Mouse (Mus musculus): ENCODE data around the gene Pacrg. TPM values are rescaled to one million over a fixed set of nuclear protein-coding genes. Genes with fewer than 3 reads are reported as not detected.

Pacrg gene
- total and polyA plus RNA-seq, 2 experiments from 2014 or later: 9.5 to 26.1 TPM

DNA sequence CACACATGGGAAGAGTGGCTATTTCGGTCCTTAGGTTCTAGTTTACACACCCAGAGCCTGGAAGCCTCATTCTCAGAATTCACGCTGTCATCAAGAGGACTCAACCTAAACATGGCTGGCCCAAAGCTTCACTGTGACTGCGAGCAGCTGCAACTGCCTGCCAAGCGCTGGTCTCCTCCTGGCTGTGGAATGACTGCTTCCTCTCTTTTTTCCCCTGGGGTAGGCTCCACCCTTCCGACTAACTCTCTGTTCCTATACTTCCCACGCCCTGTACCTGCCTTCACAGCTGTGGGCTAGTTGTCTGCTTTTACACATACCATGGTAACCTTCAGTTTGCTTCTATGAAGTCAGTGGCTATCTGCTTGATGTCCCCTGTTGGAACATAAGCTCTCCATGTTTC, 453.6 kb downstream of the Pacrg start:
- no peak for DNase-seq (ENCODE audit: low spot score)
- no peak for TF ChIP-seq CTCF (IDR thresholded peaks at IDR 0.05; ENCODE audit: low read depth)
- Histone ChIP-seq H3K27ac (no peak overlapping the region), H3K4me1 (ENCODE audit: insufficient read depth, low read length) (no peaks in the 10 kb centered on the region), H3K36me3 (ENCODE audit: insufficient read depth, low read length) (no peaks in the 10 kb centered on the region), H3K9ac (replicated peaks; ENCODE audit: low read length) (no peak overlapping the region), H3K9me3 (ENCODE audit: low read length) (no peaks in the 10 kb centered on the region), H3K4me2 (ENCODE audit: low read depth, low read length) (no peak overlapping the region), H3K4me3 (ENCODE audit: low read length) (no peak overlapping the region), H3K27me3 (ENCODE audit: insufficient read depth, low read length) (no peaks in the 10 kb centered on the region)
- ATAC-seq: no peak
- 82% methylated on average over 6 of the region's 6 CpGs for WGBS

DNA sequence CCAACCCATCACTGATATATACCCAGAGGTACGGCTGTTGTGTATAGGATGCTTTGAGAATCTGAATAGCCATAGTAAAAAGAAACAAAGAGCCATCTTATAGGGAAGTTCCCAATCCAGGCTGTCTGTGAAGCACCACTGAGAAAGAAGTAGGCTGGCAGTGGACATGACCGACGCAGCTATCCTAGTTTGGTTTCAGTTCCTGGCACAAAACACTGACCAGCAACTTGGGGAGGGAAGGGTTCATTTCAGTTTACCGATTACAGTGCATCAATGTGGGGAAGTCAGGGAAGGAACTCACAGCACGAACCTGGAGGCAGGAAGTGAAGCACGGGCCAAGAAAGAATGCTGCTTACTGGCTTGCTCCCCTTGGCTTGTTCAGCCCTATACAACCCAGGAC, 456.7 kb downstream of the Pacrg start:
- no peak for DNase-seq (ENCODE audit: low spot score)

DNA sequence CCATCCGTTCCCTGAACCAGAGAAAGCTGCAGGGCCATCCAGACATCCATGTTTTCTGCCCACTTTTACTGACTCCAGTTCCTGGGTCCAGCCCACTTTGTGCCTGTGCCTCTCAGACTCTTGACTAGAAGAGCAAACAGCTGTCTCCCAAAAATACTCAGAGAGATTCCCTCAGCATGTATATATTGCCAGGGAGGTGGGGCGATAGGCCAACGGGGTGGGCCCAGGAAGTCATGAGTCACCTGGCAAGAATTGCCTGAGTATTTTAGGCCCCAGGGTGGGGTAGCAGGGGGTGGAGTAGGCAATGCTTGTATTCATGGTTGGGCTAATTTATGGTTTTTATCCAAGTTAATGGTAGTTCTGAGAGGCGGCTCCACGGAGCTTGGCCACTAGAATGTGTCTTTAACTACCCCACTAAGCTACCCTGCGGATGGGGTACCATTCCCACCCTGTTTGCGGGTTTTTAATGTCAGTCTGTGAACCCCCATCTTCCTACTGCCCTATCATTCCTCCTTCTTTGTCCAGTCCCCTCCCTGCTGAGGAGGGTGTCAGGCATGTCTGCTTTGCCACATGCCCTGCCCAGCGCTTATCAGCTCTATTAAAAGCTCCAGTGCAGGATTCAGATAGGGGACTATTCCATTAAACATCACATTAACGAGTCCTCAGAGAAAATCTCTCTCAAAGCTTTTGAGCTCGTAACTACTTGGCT, 461.5 kb downstream of the Pacrg start:
- no peak for TF ChIP-seq CTCF (IDR thresholded peaks at IDR 0.05; ENCODE audit: low read depth)
- Histone ChIP-seq H3K4me2 (ENCODE audit: low read depth, low read length) (no peak overlapping the region), H3K4me3 (ENCODE audit: low read length) (no peak overlapping the region), H3K27me3 (ENCODE audit: insufficient read depth, low read length) (no peaks in the 10 kb centered on the region), H3K36me3 (ENCODE audit: insufficient read depth, low read length) (no peaks in the 10 kb centered on the region), H3K9me3 (ENCODE audit: low read length) (no peaks in the 10 kb centered on the region), H3K4me1 (ENCODE audit: insufficient read depth, low read length) (0 out of 2 replicates have a peak, but pooled peaks cover 5% of the 10 kb centered on the region), H3K27ac (no peak overlapping the region), H3K9ac (replicated peaks; ENCODE audit: low read length) (no peak overlapping the region)
- no peak for DNase-seq (ENCODE audit: low spot score)
- 84% methylated on average over 10 of the region's 10 CpGs for WGBS
- no peak for ATAC-seq

More for the DNA sequence above, 456.7 kb downstream of the Pacrg start:
- WGBS: 86% methylated on average over 6 of the region's 6 CpGs
- no peaks in the 10 kb centered on the region for H3K36me3 ChIP-seq (ENCODE audit: insufficient read depth, low read length)
- TF ChIP-seq CTCF (IDR thresholded peaks at IDR 0.05; ENCODE audit: low read depth): no peak
- no peaks in the 10 kb centered on the region for H3K27me3 ChIP-seq (ENCODE audit: insufficient read depth, low read length)
- H3K4me2 ChIP-seq (ENCODE audit: low read depth, low read length): no peak overlapping the region
- no peak for ATAC-seq
- no peaks in the 10 kb centered on the region for H3K9me3 ChIP-seq (ENCODE audit: low read length)
- no peak overlapping the region for H3K9ac ChIP-seq (replicated peaks; ENCODE audit: low read length)
- 0 out of 2 replicates have a peak, but pooled peaks cover 5% of the 10 kb centered on the region for H3K4me1 ChIP-seq (ENCODE audit: insufficient read depth, low read length)
- no peak overlapping the region for H3K27ac ChIP-seq
- H3K4me3 ChIP-seq (ENCODE audit: low read length): no peak overlapping the region

DNA sequence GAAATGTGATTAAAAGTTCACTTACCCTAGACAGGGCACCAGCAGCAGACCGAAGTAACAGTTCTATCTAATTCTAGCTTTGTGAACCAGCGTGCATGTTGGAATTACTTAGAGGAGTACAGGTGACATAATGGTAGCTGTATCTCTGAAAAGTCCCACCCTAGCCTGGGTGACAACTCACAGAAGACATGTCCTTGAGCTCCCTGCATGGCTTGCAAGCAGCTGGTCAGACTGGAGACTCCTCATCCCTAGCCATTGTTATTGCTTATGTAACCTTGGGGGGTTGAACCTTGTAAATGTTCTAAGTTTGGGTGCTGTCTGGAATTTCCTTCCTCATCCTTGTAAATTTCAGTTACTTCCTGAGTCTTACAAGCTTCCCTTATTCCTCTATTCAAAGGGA, 462.5 kb downstream of the Pacrg start:
- WGBS: 97% methylated on average over 2 of the region's 2 CpGs
- ATAC-seq (no peak), DNase-seq (ENCODE audit: low spot score) (no peak)
- Histone ChIP-seq H3K4me1 (ENCODE audit: insufficient read depth, low read length) (0 out of 2 replicates have a peak, but pooled peaks cover 5% of the 10 kb centered on the region), H3K36me3 (ENCODE audit: insufficient read depth, low read length) (no peaks in the 10 kb centered on the region), H3K27me3 (ENCODE audit: insufficient read depth, low read length) (no peaks in the 10 kb centered on the region), H3K4me2 (ENCODE audit: low read depth, low read length) (no peak overlapping the region), H3K4me3 (ENCODE audit: low read length) (no peak overlapping the region), H3K27ac (no peak overlapping the region), H3K9me3 (ENCODE audit: low read length) (no peaks in the 10 kb centered on the region), H3K9ac (replicated peaks; ENCODE audit: low read length) (no peak overlapping the region)
- no peak for TF ChIP-seq CTCF (IDR thresholded peaks at IDR 0.05; ENCODE audit: low read depth)

DNA sequence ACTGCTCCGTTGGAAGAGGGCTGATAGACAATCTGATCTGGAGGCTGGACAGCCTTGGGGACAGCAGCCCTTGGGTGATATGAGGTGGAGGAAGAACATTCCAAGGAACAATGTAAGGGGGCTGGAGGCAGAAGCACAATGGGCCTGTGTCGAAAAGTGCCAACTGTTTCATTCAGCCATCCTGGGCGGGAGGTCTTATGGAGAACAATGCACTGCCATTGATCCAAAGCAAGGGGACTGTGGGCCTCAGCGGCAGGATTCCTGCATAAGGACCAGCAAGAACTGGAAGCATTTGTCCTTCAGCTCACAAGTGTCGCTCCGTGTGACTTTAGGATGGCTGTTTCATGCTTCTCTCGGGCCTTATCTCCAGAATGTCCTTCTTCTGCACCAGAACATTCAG, 465.8 kb downstream of the Pacrg start:
- Histone ChIP-seq H3K4me2 (ENCODE audit: low read depth, low read length) (no peak overlapping the region), H3K27me3 (ENCODE audit: insufficient read depth, low read length) (no peaks in the 10 kb centered on the region), H3K27ac (no peak overlapping the region), H3K9me3 (ENCODE audit: low read length) (no peaks in the 10 kb centered on the region), H3K36me3 (ENCODE audit: insufficient read depth, low read length) (no peaks in the 10 kb centered on the region), H3K4me3 (ENCODE audit: low read length) (no peak overlapping the region), H3K4me1 (ENCODE audit: insufficient read depth, low read length) (0 out of 2 replicates have a peak, but pooled peaks cover 5% of the 10 kb centered on the region), H3K9ac (replicated peaks; ENCODE audit: low read length) (no peak overlapping the region)
- WGBS: 27% methylated on average over 7 of the region's 7 CpGs
- no peak for TF ChIP-seq CTCF (IDR thresholded peaks at IDR 0.05; ENCODE audit: low read depth)
- DNase-seq (ENCODE audit: low spot score) (no peak), ATAC-seq (no peak)

DNA sequence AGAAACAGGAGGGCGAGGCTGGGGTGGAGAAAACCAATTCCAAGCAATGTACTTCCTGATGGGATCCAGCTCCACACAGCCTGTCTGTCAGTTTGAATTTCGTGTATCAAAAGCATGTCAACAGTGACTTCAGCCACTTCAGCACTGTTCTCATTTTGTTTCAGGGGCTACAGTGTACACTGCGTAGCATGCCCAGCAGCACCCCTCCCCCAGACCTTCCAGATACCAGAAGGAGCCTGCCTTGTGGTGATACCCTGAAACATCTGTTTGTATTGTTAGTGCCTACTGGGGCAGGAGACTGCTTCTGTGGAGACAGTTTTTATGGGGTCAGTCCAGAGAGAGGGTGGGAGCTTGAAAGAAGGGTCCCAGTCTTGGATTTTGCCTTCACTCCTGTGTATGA, 466.4 kb downstream of the Pacrg start:
- TF ChIP-seq CTCF (IDR thresholded peaks at IDR 0.05; ENCODE audit: low read depth): no peak
- 72% methylated on average over 3 of the region's 3 CpGs for WGBS

More for the DNA sequence above, 466.4 kb downstream of the Pacrg start:
- Histone ChIP-seq H3K4me1 (ENCODE audit: insufficient read depth, low read length) (0 out of 2 replicates have a peak, but pooled peaks cover 3% of the 10 kb centered on the region), H3K27ac (no peak overlapping the region), H3K4me3 (ENCODE audit: low read length) (no peak overlapping the region), H3K27me3 (ENCODE audit: insufficient read depth, low read length) (no peaks in the 10 kb centered on the region), H3K36me3 (ENCODE audit: insufficient read depth, low read length) (no peaks in the 10 kb centered on the region), H3K9me3 (ENCODE audit: low read length) (no peaks in the 10 kb centered on the region), H3K9ac (replicated peaks; ENCODE audit: low read length) (no peak overlapping the region), H3K4me2 (ENCODE audit: low read depth, low read length) (no peak overlapping the region)
- DNase-seq (ENCODE audit: low spot score) (no peak), ATAC-seq (no peak)

Data from hindbrain, postnatal 0 days (tissue).